Mouse (Mus musculus) bone marrow, adult 2 months (tissue): ENCODE measurements at regions not wholly inside any gene's neighbourhood (a gene's known extent, or its start where the extent isn't known, plus 50 kb on each side); places are given as distances from the start of the nearest gene placed in this dataset.

Experiments used
- CTCF ChIP-seq: fragments of 200-500 bp; IDR thresholded peaks from 2 replicates; pipeline ENCODE4 v1.5.1; 2011; ENCODE audit warnings: low read length, control low read depth; ENCODE audit not compliant: control insufficient read depth, insufficient read depth
- POLR2A ChIP-seq: fragments of 200-500 bp; IDR thresholded peaks from 2 replicates; pipeline ENCODE4 v1.6.1; 2011; ENCODE audit warnings: low read depth, mild to moderate bottlenecking, control low read depth, low read length, borderline replicate concordance; ENCODE audit not compliant: control insufficient read depth

GRCm38 (mm10) chr8:8751208-8751607 lies 60.9 kb upstream of the Arglu1 start:
- TF ChIP-seq CTCF (no peak), POLR2A (no peak)
